Mouse (Mus musculus) cerebellum, adult 2 months (tissue): ENCODE data around the gene Plppr4.

Experiments
- CTCF ChIP-seq: fragments of 200-500 bp; IDR thresholded peaks from 2 replicates; pipeline ENCODE4 v1.5.1; 2011; ENCODE audit warnings: low read depth, mild to moderate bottlenecking, control low read depth, low read length, moderate library complexity, borderline replicate concordance; ENCODE audit not compliant: insufficient read depth
- POLR2A ChIP-seq: fragments of 200-500 bp; IDR thresholded peaks from 2 replicates; pipeline ENCODE4 v1.6.1; 2011; ENCODE audit warnings: low read length, control low read depth, borderline replicate concordance; ENCODE audit not compliant: insufficient read depth

DNA sequence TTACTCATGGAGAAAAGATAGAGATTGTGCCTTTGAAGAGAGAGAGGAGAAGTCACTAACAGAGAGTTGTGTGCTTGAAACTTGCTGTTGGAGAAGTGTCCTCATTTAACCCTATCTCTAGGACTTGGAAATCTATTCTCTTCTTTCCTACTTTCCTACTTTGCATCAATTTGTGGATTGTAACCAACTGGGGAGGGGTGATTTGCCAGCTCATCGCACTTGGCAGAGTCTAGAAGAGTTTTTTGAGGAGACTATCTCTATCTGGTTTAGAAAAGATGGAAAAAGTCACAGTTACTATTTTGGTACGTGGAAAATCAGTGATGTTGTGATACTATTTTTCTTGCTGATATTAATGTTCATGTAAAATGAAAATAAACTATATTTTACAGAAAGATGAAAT is 6.7 kb downstream of the Plppr4 start:
- TF ChIP-seq POLR2A = no peak
- TF ChIP-seq CTCF = no peak
